Mouse (Mus musculus) bone marrow, adult 2 months (tissue): Measurements from ENCODE around the gene Tcn2.

Experiments
- CTCF ChIP-seq: fragments of 200-500 bp; IDR thresholded peaks from 2 replicates; pipeline ENCODE4 v1.5.1; 2011; ENCODE audit warnings: low read length, control low read depth; ENCODE audit not compliant: control insufficient read depth, insufficient read depth
- POLR2A ChIP-seq: fragments of 200-500 bp; IDR thresholded peaks from 2 replicates; pipeline ENCODE4 v1.6.1; 2011; ENCODE audit warnings: low read depth, mild to moderate bottlenecking, control low read depth, low read length, borderline replicate concordance; ENCODE audit not compliant: control insufficient read depth

DNA sequence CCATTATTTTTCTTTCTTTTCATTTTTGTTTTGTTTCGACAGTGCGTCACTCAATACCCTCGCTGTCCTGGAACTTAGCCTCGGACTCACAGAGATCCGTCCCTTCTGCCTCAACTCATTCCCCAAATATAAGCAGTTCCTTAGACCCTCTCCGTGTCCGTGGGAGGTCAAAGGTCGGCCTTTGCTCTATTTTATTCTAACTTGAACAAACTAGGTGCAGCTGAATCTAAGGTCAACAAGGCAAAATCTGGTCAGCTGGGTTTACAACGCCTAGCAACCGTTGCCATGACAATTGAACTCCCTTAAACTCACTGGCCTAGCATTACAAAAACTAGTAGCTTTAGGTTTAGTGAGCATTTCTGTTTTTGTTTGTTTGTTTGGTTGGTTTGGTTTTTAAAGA, 31.2 kb upstream of the Tcn2 start:
- TF ChIP-seq CTCF (no peak), POLR2A (no peak)
